Mouse (Mus musculus) granulocyte monocyte progenitor cell, adult 5-6 weeks (primary cell): Measurements from ENCODE around the gene St5. TPM values are rescaled to one million over a fixed set of nuclear protein-coding genes. Genes with fewer than 3 reads are reported as not detected.

Source experiments
- ATAC-seq: replicated peaks from 2 replicates; pipeline ENCODE4 v1.8.0; 2016; ENCODE audit warnings: mild to moderate bottlenecking, moderate TSS enrichment, inconsistent platforms; ENCODE audit not compliant: poor library complexity, severe bottlenecking
- total RNA-seq, 2 experiments: library from RNA; stranded (forward) in 1 of 2; stranded (reverse) in 1 of 2; fragments of 200-712, 200-1000 nt in 1 of 2; fragments of >200 nt in 1 of 2; fragmentation: Nextera tagmentation in 1 of 2; gene quantifications; 2 replicates each; pipeline ENCODE4 v1.2.3; 2014 to 2017

The St5 gene
- total RNA-seq, 2 experiments from 2014 or later = 0.72 TPM; not detected in 1

DNA sequence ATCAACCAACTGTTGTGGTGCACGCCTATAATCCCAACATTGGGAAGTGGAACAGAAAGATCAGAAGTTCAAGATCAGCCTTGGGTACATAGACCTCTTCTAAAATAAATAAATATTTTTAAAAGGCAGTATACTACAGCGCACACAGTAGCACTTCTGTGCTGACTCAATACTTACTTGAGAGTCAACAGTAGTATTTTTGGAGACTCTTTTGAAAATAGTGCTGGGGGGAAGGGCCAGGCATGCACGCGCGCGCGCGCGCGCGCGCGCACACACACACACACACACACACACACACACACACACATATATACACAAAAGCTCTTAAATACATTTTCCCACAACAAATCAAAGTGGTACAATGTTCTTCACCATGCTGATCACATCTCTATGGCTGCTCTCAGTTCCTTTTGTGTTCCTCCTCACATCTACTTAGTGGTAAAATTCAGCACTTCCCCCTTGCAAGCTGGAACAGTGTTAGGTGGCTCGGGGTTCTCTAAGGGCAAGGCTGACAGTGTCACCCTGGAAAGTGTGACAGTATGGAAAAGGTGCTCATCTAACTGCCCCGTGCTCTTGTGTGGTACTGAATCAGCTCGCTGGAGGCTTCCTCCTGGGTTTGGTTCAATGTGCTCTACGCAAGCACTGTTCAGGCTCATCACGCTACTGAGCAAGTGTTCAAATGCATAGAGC lies 60.0 kb downstream of the St5 start:
- ATAC-seq = no peak

DNA sequence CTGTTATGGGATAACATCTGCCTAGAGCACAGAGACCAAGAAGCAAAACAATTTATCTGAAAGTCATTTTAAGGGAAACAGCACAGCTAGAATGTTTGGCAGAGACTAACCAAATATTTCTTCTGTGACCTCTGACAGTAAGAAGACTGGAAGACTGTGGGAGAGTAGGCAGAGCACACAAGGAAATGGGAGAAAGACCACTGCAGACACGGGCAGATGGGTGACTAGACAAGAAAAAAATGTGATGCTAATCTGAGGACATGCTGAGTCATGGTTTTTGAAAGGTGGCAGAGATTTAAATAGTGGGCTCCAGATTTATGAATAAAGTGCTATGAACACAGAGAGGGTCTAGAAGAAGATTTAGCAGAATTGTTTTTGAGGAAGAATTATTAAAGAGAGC lies 61.4 kb downstream of the St5 start:
- no peak for ATAC-seq

GRCm38 (mm10) chr7:109641102-109641501 lies 62.3 kb downstream of the St5 start:
- ATAC-seq = no peak

DNA sequence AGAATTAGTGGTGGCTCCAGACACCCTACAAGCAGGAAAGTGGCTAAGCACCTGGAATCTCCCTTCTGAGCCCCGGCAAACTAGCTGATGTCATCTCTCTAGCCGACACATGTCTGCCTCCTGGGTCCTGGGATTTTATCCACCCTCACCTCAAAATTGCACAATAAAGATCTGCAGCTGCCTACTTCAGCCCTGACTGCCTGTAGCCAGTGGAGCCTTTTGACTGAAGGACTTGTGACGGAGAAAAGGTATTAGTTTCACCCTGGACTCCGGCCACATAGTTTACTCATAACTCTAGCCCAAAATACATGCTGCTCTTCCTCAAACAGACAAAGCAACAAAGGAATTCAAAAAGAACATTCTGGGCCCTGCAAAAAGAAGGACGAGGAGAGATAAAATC lies 66.0 kb downstream of the St5 start:
- ATAC-seq = no peak

GRCm38 (mm10) chr7:109636086-109636792 lies 67.2 kb downstream of the St5 start:
- ATAC-seq = no peak

- no peak for ATAC-seq
These were observed 69.9 kb downstream of the St5 start for GRCm38 (mm10) chr7:109633404-109634085.

GRCm38 (mm10) chr7:109631330-109631729 lies 72.1 kb downstream of the St5 start:
- no peak for ATAC-seq

DNA sequence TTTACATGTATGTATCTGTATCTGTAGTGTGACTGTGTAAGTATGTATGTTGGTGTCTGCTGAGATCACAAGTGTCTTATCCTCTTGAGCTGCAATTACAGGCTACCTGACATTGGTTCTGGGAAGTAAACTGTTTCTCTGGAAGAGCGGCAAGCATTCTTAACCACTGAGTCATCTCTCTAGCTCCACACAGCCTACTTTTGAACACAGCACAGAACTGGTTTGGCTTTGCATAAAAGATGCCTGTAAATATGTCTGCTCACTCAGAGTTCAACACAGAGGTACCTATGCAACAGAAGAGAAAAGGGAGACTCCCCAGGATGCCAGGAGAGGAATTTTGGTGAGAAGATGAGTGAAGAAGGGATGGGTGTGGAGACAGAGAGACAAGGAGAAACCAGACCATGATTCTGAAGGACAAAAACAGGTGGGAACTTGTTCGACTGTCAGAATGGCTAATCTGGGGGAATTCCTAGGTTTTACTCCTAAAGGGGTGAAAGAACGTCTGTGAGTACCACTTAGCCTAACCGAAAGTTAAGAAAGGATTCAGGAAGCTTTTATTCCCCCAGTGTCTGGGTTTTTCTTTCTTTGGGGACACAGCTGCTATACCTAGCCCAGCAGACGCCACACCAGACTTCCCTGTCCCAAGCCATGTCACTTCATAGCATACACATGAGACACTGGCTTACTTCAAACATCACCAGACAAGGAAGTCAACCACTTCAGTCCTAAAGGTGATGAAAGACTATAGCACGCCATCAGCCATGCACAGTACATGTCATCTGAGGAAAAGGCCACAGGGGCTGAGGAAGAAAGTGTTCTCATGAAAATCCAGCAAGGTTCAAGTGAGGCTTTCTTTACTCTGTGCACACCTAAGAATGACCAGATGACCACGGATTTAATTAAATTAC lies 73.3 kb downstream of the St5 start:
- ATAC-seq = no peak

GRCm38 (mm10) chr7:109628935-109629609 lies 74.3 kb downstream of the St5 start:
- peak; percentile 33; the same call in 1 of the 2 replicates for ATAC-seq

GRCm38 (mm10) chr7:109627851-109628250 lies 75.6 kb downstream of the St5 start:
- no peak for ATAC-seq

- no peak for ATAC-seq
These were observed 81.1 kb downstream of the St5 start for GRCm38 (mm10) chr7:109622234-109622838.

- ATAC-seq = no peak
These were observed 82.4 kb downstream of the St5 start for GRCm38 (mm10) chr7:109620967-109621366.

DNA sequence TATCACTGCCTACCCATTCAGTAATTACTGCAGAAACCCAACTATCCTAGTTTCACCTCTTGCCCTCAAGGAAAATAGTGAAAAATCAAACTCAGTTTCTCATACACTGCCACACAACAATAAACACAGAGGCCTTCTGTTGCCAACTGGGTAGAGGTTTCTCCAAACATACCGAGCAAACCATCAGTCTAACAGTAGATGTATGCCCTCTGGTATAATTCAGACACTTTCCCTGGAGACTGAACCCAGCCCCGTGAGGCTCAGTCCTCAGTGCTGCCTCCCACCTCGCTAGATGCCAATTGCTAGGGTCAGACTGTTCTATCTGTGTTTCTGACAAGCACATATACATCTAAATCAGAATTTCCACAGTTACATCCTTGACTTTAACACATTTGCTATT lies 83.1 kb downstream of the St5 start:
- ATAC-seq = no peak

- ATAC-seq = peak; percentile 48; the same call in 1 of the 2 replicates
These were observed 84.7 kb downstream of the St5 start for GRCm38 (mm10) chr7:109618721-109619120.

DNA sequence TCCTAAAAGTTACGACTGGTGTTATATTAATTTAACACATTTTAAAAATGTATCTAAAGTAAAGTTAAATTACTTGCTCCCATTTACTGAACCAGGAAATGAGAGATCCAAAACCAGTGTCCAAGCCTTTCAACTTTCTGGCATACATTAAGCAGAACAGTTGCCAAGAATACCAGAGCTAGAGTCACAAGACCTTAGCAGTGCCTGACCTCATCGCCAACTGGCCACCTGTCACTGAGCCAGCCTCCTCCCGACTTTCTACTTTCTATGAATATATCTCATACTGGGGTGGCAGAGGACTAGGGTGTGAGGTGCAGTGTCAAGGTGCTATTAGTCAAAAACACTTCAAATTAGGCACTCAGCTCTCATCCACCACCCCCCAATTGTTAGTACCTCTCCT lies 85.6 kb downstream of the St5 start:
- no peak for ATAC-seq

GRCm38 (mm10) chr7:109616034-109616979 lies 87.1 kb downstream of the St5 start:
- ATAC-seq = peak; percentile 82

DNA sequence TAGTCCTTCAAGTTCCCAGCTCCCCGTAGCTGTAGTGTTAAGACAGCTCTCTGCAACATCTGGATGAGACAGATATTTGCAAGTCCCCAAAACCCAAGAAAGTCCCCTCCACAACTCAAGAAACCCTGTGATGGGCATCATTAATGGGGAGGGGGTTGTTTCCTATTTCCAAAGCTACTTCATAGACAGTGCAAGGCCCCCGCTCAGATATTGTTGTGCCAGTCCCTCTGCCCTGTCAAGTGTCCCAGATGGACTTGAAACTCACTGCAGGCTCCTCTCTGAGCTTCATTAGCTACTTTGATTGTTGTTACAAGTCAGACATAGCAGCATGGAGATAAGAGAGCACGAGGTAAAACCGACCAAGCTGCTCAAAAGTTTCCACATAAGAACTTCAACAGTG lies 87.8 kb downstream of the St5 start:
- no peak for ATAC-seq

DNA sequence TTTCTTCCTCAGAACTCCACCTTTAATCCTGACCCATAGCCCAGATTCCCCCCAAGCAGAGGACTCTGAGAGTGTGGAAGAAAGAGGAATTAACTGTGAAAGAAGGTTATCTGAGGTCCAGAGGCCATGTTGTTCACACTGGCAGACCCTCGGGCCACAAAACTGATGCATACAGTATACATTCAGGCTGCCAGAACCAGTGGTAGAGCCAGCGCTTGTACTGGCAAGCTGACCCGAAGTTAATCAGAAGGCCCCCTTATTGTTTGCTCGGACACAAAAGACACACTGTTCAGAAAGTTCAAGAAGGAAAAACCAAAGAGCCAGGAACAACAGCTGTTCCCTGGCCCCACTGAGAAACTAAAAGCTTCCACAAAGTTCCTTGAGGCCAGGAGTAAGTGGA lies 88.5 kb downstream of the St5 start:
- no peak for ATAC-seq
